Mouse (Mus musculus): ENCODE measurements around the gene Galk2. TPM values are rescaled to one million over a fixed set of nuclear protein-coding genes. Genes with fewer than 3 reads are reported as not detected.

The Galk2 gene
- 35.3 TPM for polyA plus RNA-seq (2014; fragmentation: Illumina TruSeq; extraction: RNeasy Lipid Tissue Mini Kit (QIAGEN cat#74804); ENCODE audit: low read depth, low replicate concordance)

GRCm38 (mm10) chr2:125858521-125859280 lies at the start of gene Galk2, which contains the start of gene Cops2:
Gene Galk2 (plus strand): TSS chr2:125859109.
Gene Cops2 (minus strand): TSS chr2:125859139.

Other genes starting within 250 kb of the Galk2 start
- 0.95 TPM for gene Cep152, start 234.0 kb upstream of the Galk2 start, polyA plus RNA-seq (2014; fragmentation: Illumina TruSeq; extraction: RNeasy Lipid Tissue Mini Kit (QIAGEN cat#74804); ENCODE audit: low read depth, low replicate concordance)
- 31.0 TPM for gene Eid1, start 186.0 kb upstream of the Galk2 start, polyA plus RNA-seq (2014; fragmentation: Illumina TruSeq; extraction: RNeasy Lipid Tissue Mini Kit (QIAGEN cat#74804); ENCODE audit: low read depth, low replicate concordance)
- 0.11 TPM for gene Shc4, start 135.0 kb upstream of the Galk2 start, polyA plus RNA-seq (2014; fragmentation: Illumina TruSeq; extraction: RNeasy Lipid Tissue Mini Kit (QIAGEN cat#74804); ENCODE audit: low read depth, low replicate concordance)
- 37.0 TPM for gene Secisbp2l, start 76.2 kb upstream of the Galk2 start, polyA plus RNA-seq (2014; fragmentation: Illumina TruSeq; extraction: RNeasy Lipid Tissue Mini Kit (QIAGEN cat#74804); ENCODE audit: low read depth, low replicate concordance)
- 183 TPM for gene Cops2, start within 50 bp of the Galk2 start, polyA plus RNA-seq (2014; fragmentation: Illumina TruSeq; extraction: RNeasy Lipid Tissue Mini Kit (QIAGEN cat#74804); ENCODE audit: low read depth, low replicate concordance)
- not detected for gene Fgf7, start 175.5 kb downstream of the Galk2 start, polyA plus RNA-seq (2014; fragmentation: Illumina TruSeq; extraction: RNeasy Lipid Tissue Mini Kit (QIAGEN cat#74804); ENCODE audit: low read depth, low replicate concordance)

All from liver, adult 10 weeks (tissue).